Mouse (Mus musculus): ENCODE measurements around the gene Nom1. TPM values are rescaled to one million over a fixed set of nuclear protein-coding genes. Genes with fewer than 3 reads are reported as not detected.

Gene Nom1
- total and polyA plus RNA-seq, 3 experiments = 41.4 to 67.3 TPM; not detected in 1

GRCm38 (mm10) chr5:29470271-29470670 is 35.8 kb downstream of the Nom1 start:
- H3K27ac ChIP-seq (ENCODE audit: control insufficient read depth, low read depth, low read length) = no peak overlapping the region
- H3K4me3 ChIP-seq (ENCODE audit: control insufficient read depth in 1 of 2, insufficient read depth in 1 of 2, low read depth in 2 of 2, low read length in 2 of 2) = no peak overlapping the region
- peaks cover 4 to 8% of the 10 kb centered on the region in 2 experiments for H3K4me1 ChIP-seq (ENCODE audit: control insufficient read depth in 1 of 2, insufficient read depth in 2 of 2, low read length in 2 of 2)
- H3K36me3 ChIP-seq (ENCODE audit: control insufficient read depth in 1 of 2, insufficient read depth in 2 of 2, low read length in 2 of 2) = peaks cover 0 to 2% of the 10 kb centered on the region in 2 experiments; a peak in 1 of 4 replicates
- TF ChIP-seq MAFK (IDR thresholded peaks at IDR 0.05; ENCODE audit: borderline replicate concordance, low read depth, low read length) (no peak), ELF1 (IDR thresholded peaks at IDR 0.05; ENCODE audit: low read depth, low read length) (no peak), UBTF (IDR thresholded peaks at IDR 0.05; ENCODE audit: borderline replicate concordance, insufficient read depth, low read depth, low read length) (no peak), ZKSCAN1 (IDR thresholded peaks at IDR 0.05; ENCODE audit: low read depth, low read length) (no peak), MXI1 (IDR thresholded peaks at IDR 0.05; ENCODE audit: low read depth, low read length) (no peak)
- no peak overlapping the region for H3K9ac ChIP-seq (ENCODE audit: control insufficient read depth, low read depth, low read length, poor library complexity, severe bottlenecking)
- peaks cover 0 to 3% of the 10 kb centered on the region in 2 experiments; a peak in 3 of 4 replicates for H3K27me3 ChIP-seq (ENCODE audit: control insufficient read depth in 1 of 2, insufficient read depth in 2 of 2, low read length in 2 of 2)
- DNase-seq (ENCODE audit: low read depth, low spot score) = no peak
- no peaks in the 10 kb centered on the region; the same call in 1 of the 2 replicates for H3K79me2 ChIP-seq (ENCODE audit: control insufficient read depth, insufficient read depth, low read length, poor library complexity)
- H3K9me3 ChIP-seq (replicated peaks; ENCODE audit: insufficient read depth, low read length) = no peaks in the 10 kb centered on the region

- no peak overlapping the region for H3K27ac ChIP-seq (ENCODE audit: control insufficient read depth, low read depth, low read length)
Measured at GRCm38 (mm10) chr5:29470851-29471394, 36.5 kb downstream of the Nom1 start.

GRCm38 (mm10) chr5:29471396-29471795 is 36.9 kb downstream of the Nom1 start:
- Histone ChIP-seq H3K9me3 (replicated peaks; ENCODE audit: insufficient read depth, low read length) (no peaks in the 10 kb centered on the region), H3K36me3 (ENCODE audit: control insufficient read depth in 1 of 2, insufficient read depth in 2 of 2, low read length in 2 of 2) (peaks cover 0 to 2% of the 10 kb centered on the region in 2 experiments; a peak in 1 of 4 replicates), H3K27ac (ENCODE audit: control insufficient read depth, low read depth, low read length) (no peak overlapping the region), H3K9ac (ENCODE audit: control insufficient read depth, low read depth, low read length, poor library complexity, severe bottlenecking) (no peak overlapping the region), H3K4me1 (ENCODE audit: control insufficient read depth in 1 of 2, insufficient read depth in 2 of 2, low read length in 2 of 2) (peaks cover 4 to 8% of the 10 kb centered on the region in 2 experiments), H3K27me3 (ENCODE audit: control insufficient read depth in 1 of 2, insufficient read depth in 2 of 2, low read length in 2 of 2) (peaks cover 0 to 3% of the 10 kb centered on the region in 2 experiments; a peak in 3 of 4 replicates), H3K4me3 (ENCODE audit: control insufficient read depth in 1 of 2, insufficient read depth in 1 of 2, low read depth in 2 of 2, low read length in 2 of 2) (no peak overlapping the region), H3K79me2 (ENCODE audit: control insufficient read depth, insufficient read depth, low read length, poor library complexity) (no peaks in the 10 kb centered on the region; the same call in 1 of the 2 replicates)
- TF ChIP-seq MAX (IDR thresholded peaks at IDR 0.05; ENCODE audit: low read length) (no peak), ELF1 (IDR thresholded peaks at IDR 0.05; ENCODE audit: low read depth, low read length) (no peak), GATA1 (IDR thresholded peaks at IDR 0.05; ENCODE audit: low read depth, low read length) (no peak), CHD2 (IDR thresholded peaks at IDR 0.05; ENCODE audit: low read length) (no peak), ZC3H11A (IDR thresholded peaks at IDR 0.05; ENCODE audit: low read depth, low read length) (no peak), MEF2A (IDR thresholded peaks at IDR 0.05; ENCODE audit: extremely low read depth, insufficient replicate concordance, low read depth, low read length, poor library complexity, severe bottlenecking) (no peak), NELFE (IDR thresholded peaks at IDR 0.05; ENCODE audit: low read depth, low read length) (no peak), POLR2A (IDR thresholded peaks at IDR 0.05; ENCODE audit: control insufficient read depth in 1 of 2, insufficient read depth in 1 of 2, low read depth in 1 of 2, low read length in 2 of 2, poor library complexity in 1 of 2) (no peak), MYC (IDR thresholded peaks at IDR 0.05; ENCODE audit: low read depth, low read length) (no peak), POLR2AphosphoS2 (IDR thresholded peaks at IDR 0.05; ENCODE audit: low read length) (no peak), ZMIZ1 (IDR thresholded peaks at IDR 0.05; ENCODE audit: low read depth, low read length) (no peak)
- DNase-seq (ENCODE audit: low read depth, low spot score) = no peak

More at GRCm38 (mm10) chr5:29470851-29471394, 36.5 kb downstream of the Nom1 start:
- H3K4me3 ChIP-seq (ENCODE audit: control insufficient read depth in 1 of 2, insufficient read depth in 1 of 2, low read depth in 2 of 2, low read length in 2 of 2) = no peak overlapping the region
- H3K9me3 ChIP-seq (replicated peaks; ENCODE audit: insufficient read depth, low read length) = no peaks in the 10 kb centered on the region
- H3K4me1 ChIP-seq (ENCODE audit: control insufficient read depth in 1 of 2, insufficient read depth in 2 of 2, low read length in 2 of 2) = peaks cover 4 to 8% of the 10 kb centered on the region in 2 experiments
- H3K9ac ChIP-seq (ENCODE audit: control insufficient read depth, low read depth, low read length, poor library complexity, severe bottlenecking) = no peak overlapping the region
- no peak for TF ChIP-seq MYB (IDR thresholded peaks at IDR 0.05; ENCODE audit: low read depth, low read length)
- TF ChIP-seq RAD21 (IDR thresholded peaks at IDR 0.05; ENCODE audit: low read depth, low read length) = no peak
- no peak for TF ChIP-seq ZC3H11A (IDR thresholded peaks at IDR 0.05; ENCODE audit: low read depth, low read length)
- TF ChIP-seq ZKSCAN1 (IDR thresholded peaks at IDR 0.05; ENCODE audit: low read depth, low read length) = no peak
- TF ChIP-seq MAFK (IDR thresholded peaks at IDR 0.05; ENCODE audit: borderline replicate concordance, low read depth, low read length) = no peak
- no peak for TF ChIP-seq ELF1 (IDR thresholded peaks at IDR 0.05; ENCODE audit: low read depth, low read length)
- TF ChIP-seq RCOR1 (IDR thresholded peaks at IDR 0.05; ENCODE audit: low read depth, low read length) = no peak
- TF ChIP-seq CTCF (IDR thresholded peaks at IDR 0.05 in 2 of 3, conservative IDR thresholded peaks at IDR 0.05 in 1 of 3; ENCODE audit: control insufficient read depth in 1 of 3, insufficient read depth in 1 of 3, low read depth in 2 of 3, low read length in 3 of 3, poor library complexity in 1 of 3, severe bottlenecking in 1 of 3) = no peak
- no peak for TF ChIP-seq USF2 (IDR thresholded peaks at IDR 0.05; ENCODE audit: borderline replicate concordance in 1 of 2, insufficient read depth in 1 of 2, low read depth in 1 of 2, low read length in 2 of 2)
- no peak for TF ChIP-seq TBP (IDR thresholded peaks at IDR 0.05; ENCODE audit: low read depth, low read length)
- TF ChIP-seq CHD2 (IDR thresholded peaks at IDR 0.05; ENCODE audit: low read length) = no peak
- no peak for TF ChIP-seq TAL1 (IDR thresholded peaks at IDR 0.05; ENCODE audit: low read length)
- no peak for TF ChIP-seq POLR2AphosphoS5 (IDR thresholded peaks at IDR 0.05; ENCODE audit: borderline replicate concordance, low read depth, low read length)
- no peak for TF ChIP-seq MXI1 (IDR thresholded peaks at IDR 0.05; ENCODE audit: low read depth, low read length)
- peaks cover 0 to 2% of the 10 kb centered on the region in 2 experiments; a peak in 1 of 4 replicates for H3K36me3 ChIP-seq (ENCODE audit: control insufficient read depth in 1 of 2, insufficient read depth in 2 of 2, low read length in 2 of 2)
- H3K79me2 ChIP-seq (ENCODE audit: control insufficient read depth, insufficient read depth, low read length, poor library complexity) = no peaks in the 10 kb centered on the region; the same call in 1 of the 2 replicates
- no peak for DNase-seq (ENCODE audit: low read depth, low spot score)
- peaks cover 0 to 3% of the 10 kb centered on the region in 2 experiments; a peak in 3 of 4 replicates for H3K27me3 ChIP-seq (ENCODE audit: control insufficient read depth in 1 of 2, insufficient read depth in 2 of 2, low read length in 2 of 2)
